Mouse (Mus musculus): ENCODE data around the gene Zfp579.
A peak's percentile ranks its signal among the peaks of the same experiment; 100 is the strongest.
"Not testable (repeated sequence)": the region's sequence is repeated elsewhere in the genome, so short reads cannot be mapped to it uniquely, and the experiment has no call there.

The Zfp579 gene

DNA sequence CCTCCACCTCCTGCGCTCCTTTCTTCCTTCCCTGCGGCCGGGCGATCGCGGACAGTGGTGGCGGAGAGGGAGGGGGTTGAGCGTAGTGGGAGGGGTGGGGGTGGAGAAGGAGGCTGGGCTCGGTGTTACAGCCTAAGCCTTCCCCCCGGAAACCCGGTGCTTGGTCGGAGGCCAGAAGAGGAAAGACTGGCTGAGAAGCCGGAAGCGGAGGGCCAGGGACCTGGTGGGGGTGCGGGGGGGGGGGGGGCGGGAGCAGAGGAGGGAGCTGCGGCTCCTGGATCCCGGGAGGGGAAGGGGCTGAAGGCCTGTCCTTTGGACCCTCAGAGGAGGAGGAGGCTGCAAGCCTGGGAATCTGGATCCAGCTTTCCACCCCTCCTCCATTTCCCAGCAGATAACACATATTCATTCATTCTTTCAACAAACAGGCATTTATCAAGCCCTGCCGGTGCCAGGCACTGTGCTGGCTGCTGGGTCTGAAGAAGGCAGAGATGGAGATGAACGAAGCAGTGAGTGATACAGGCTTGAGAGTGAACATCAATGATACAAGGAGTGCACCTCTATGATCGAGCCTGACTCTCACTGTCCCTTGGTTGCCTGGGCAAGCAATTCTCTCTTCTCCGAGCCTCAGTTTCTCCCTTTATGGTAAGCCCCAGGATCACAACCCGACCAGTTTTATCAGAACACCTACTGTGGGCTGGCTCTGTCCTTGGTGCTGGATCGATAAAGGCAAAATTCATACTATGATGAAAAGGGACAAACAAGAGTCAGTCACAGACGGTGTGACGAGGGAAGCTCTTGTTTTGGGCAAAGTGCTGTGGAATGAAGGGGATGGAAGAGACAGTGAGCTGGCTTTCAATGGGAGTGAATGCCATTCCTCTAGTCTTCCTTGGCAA, at the start of gene Zfp579:
Gene Zfp579, minus strand, starts transcription at position 156 of the 893 bp plus-strand sequence.
- DNase-seq (ENCODE audit: low read depth), result no peak

DNA sequence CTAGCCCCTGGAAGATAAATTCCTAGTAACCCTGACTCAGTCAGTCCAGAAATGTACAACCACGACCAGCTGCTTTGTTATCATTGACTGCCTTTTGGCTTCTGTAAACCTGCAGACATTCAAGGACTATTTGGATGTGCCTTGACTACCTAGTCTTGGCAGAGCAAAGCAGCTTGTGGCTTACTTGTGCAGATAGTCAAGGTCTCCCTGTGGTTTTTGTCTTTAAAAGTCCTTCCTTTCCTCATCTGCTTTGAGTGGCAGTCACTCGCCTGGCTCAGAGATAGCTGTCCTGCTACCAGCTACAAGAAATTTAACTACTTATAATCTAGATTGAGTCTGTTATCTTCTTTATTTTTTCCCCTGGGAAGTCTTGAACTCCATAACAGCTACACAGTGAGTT, 49.0 kb upstream of the Zfp579 start:
- DNase-seq (ENCODE audit: low read depth), result no peak

DNA sequence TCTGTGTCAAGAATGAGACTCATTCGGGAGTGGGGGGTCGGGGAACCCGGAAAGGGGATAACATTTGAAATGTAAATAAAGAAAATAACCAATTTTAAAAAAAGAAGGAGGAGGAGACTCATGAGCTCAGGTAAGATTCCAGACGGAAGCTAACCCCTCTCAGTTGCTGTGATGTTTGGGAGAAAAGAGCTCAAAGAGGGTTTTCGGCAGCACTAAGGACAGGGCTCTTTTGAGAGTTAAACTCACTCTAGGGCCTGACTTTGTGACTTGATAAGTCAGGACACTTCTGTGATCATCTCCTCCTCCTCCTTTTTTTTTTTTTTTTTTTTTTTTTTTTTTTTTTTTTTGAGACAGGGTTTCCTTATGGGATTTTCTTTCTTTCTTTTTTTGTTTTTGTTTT, 43.0 kb upstream of the Zfp579 start:
- DNase-seq (ENCODE audit: low read depth), result no peak

DNA sequence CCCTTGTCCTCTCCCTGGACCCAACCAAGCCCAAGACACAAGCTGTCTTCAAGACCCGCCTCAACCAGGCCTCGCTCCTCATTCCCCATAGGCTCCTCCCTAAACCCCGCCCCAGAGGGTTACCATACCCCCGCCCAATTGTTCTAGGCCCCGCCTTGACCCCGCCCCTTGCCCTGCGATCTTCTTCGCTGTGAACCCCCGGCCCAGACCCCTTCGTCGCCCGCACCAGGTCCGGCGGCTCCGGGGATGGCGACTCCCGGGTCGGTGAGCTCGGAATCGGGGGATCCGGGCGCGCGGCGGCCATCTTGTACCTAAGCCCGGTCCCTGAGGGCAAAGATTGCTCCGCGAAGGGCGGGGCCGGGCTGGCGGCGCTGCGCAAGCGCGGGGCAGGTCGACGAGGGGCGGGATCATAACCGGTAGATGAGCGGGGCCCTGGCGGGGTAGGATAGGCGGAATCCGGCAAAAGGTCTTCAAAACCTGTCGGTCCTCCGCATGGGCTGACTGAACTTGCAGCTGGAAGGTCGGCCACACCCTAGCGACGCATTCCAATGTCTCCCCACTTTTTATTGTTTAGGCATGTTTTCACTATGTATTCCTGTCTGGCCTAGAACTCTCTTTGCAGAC, 42.3 kb upstream of the Zfp579 start, which contains the start of gene Zfp784:
Gene Zfp784, minus strand, starts transcription at position 338 of the 624 bp plus-strand sequence.
- DNase-seq (ENCODE audit: low read depth), result peak; percentile 84

DNA sequence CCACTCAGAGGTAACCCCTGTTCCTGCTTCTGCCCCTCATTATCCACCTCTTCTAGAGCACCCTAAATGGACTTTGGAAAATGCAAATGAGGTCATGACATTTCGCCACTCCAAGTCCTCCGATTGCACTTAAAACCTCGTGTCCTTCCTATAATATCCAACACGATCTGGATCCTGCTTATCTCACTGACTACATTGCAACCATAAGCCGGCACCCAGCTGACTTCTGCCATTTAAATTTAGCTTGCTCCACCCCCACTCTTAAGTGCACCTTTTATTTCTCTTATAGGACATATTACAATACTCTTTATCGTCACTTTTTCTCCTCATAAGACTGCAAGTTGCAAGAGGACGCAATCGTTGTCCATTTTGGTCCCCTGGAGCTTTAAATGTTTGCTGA, 41.5 kb upstream of the Zfp579 start:
- DNase-seq (ENCODE audit: low read depth), result no peak

DNA sequence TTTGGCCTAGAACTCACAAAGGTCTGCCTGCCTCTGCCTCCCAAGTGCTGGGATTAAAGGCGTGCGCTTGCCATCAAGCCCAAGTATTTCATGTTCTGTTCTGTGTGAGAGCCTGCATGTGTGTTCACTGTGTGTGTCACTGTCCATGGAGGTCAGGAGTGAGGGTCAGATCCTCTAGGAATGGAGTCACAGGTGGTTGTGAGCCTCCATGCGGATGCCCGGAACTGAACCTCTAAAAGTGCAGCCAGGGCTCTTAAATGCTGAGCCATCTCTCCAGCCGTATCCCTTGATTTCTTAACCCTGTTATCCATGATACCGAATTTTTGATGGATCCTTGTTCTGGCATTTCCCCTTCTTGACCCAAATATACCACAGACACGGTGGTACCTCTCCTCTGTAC, 41.1 kb upstream of the Zfp579 start:
- no peak for DNase-seq (ENCODE audit: low read depth)

DNA sequence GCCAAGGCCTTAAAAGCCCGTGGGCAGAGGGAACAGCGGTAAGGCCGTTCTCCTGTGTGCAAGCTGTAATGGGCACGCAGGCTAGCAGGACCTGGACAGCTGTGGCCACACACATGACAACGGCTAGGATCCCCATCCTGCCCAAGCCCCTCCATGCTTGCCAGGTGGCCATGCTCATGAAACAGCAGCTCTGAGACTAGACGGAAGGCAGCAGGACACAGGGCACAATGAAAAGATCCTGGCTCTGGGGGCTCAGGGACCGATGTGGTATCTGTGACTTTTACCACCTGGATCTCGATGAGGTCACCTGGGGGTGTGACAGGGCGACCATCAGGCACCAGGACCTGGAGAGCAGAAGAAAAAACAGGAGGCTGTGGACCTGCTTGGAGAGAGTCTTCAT, 40.2 kb upstream of the Zfp579 start:
- no peak for DNase-seq (ENCODE audit: low read depth)

DNA sequence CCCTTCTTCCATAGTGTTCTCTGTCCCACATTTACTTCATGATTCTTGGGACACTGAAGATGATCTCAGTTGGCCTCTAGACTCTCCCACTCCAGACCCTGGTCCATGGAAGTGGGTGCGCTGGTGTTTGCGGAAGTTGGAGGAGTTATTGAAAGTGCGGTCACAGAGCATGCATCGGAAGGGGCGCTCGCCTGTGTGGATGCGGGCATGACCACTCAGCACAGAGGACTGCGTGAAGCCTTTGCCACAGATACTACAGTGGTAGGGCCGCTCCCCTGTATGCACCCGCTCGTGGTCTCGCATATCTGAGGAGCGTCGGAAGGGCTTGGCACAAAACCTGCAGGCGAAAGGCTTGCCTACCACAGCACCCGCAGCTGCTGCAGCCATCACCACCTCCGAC, 39.7 kb upstream of the Zfp579 start:
- no peak for DNase-seq (ENCODE audit: low read depth)

DNA sequence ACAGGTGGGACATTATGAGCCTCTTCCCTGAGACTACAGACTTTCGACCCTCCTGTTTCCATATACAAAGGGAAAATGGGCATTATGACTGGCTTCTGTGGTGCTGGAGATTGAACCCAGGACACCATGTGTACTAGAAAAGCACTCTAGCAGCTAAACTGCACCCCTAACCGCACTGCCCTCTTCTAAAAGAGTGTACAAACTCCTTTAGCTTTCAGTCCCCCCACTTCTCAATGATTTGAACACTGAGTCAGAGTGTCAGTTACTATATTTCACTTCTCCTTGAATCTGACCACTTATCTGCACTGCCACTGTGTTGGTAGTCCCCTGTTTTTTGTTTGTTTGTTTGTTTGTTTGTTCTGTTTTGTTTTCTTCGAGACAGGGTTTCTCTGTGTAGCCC, 37.9 kb upstream of the Zfp579 start, which contains the start of gene 4632433K11Rik:
Gene 4632433K11Rik, plus strand, starts transcription at position 301 of the 400 bp plus-strand sequence.
- DNase-seq (ENCODE audit: low read depth), result no peak

DNA sequence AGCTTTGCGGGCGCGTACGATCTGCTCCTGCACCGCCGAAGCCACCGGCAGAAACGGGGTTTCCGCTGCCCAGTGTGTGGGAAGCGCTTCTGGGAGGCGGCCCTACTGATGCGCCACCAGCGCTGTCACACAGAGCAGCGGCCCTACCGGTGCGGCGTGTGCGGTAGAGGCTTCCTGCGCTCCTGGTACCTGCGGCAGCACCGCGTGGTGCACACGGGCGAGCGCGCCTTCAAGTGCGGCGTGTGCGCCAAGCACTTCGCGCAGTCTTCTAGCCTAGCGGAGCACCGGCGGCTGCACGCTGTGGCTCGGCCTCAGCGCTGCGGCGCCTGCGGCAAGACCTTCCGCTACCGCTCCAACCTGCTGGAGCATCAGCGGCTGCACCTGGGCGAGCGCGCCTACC, 35.5 kb upstream of the Zfp579 start:
- DNase-seq (ENCODE audit: low read depth), result no peak

DNA sequence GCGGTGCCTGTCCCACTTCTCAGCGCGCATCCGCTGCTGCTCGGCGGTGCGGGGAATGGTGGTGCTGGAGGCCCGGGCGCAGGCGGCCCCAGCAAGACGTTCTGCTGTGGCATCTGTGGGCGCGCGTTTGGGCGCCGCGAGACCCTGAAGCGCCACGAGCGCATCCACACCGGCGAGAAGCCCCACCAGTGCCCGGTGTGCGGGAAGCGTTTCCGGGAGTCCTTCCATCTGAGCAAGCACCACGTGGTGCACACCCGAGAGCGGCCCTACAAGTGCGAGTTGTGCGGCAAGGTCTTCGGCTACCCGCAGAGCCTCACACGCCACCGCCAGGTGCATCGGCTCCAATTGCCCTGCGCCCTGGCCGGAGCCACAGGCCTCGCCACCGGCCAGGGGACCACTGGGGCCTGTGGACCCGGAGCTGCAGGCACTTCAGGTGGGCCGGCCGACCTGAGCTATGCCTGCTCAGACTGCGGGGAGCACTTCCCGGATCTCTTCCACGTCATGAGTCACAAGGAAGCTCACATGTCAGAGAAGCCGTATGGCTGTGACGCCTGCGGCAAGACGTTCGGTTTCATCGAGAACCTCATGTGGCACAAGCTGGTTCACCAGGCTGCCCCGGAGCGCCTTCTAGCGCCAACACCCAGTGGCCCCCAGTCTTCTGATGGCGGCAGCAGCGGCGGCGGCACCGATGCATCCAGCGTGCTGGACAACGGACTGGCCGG, 34.8 kb upstream of the Zfp579 start:
- no peak for DNase-seq (ENCODE audit: low read depth)

DNA sequence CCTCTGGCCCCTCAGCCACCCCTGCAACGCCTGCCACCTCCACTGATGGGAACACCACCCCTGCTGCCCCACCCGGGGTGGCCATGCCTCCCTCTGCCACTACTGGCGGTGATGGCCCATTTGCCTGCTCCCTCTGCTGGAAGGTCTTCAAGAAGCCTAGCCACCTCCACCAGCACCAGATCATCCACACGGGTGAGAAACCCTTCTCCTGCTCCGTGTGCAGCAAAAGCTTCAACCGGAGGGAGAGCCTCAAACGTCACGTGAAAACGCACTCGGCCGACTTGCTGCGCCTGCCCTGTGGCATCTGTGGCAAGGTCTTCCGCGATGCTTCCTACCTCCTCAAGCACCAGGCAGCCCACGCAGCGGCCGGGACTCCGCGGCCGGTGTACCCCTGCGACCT, 34.0 kb upstream of the Zfp579 start:
- DNase-seq (ENCODE audit: low read depth), result no peak

DNA sequence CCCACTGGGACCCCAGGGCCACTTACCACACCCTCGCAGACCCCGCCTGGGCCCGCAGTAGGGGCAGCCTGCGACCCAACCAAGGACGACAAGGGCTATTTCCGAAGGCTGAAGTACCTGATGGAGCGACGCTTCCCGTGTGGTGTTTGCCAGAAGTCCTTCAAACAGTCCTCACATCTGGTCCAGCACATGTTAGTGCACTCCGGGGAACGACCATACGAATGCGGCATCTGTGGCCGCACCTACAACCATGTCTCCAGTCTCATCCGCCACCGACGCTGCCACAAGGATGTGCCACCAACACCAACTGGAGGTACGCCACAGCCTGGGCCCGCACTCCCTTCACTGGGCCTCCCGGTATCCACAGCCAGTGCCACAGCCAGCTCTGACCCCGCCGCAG, 33.6 kb upstream of the Zfp579 start:
- no peak for DNase-seq (ENCODE audit: low read depth)

DNA sequence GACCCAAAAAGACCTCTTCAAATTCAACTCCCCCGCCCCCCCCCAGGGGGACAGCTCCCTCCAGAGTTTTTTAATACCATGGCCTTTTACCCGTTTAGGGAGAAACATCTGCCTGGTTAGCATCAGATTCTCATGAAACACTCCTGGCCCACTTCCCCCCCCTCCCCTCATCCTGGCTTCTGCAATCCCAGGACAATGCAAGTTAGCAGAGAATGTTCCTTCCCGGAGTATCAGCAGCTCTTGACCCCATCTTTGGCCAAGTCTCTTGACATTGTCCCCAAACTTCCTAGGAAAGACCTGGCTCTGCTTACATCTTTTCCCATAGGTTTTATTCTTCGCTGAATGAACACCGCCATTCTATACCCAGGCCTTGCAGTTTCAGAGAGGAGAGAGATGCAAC, 25.2 kb upstream of the Zfp579 start:
- no peak for DNase-seq (ENCODE audit: low read depth)

DNA sequence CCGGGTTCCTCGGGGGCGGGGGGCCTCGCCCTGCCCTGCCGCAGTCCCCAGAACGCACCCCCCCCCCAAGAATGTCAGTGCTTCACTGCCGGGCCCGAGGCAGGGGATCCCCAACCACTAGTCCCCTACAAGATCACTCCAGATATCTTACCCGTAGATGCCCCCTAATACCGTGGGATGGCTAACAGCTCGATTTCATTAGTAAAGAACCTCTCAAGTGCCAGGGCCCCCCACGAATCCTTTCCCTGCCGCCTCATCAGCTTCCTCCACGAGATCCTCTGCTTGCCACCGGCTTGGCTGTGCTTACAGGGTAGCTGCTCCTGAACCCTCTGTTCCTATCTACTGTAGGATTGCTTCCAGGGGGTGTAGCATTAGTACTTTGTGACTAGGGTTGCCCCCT, 24.7 kb upstream of the Zfp579 start:
- DNase-seq (ENCODE audit: low read depth), result no peak

DNA sequence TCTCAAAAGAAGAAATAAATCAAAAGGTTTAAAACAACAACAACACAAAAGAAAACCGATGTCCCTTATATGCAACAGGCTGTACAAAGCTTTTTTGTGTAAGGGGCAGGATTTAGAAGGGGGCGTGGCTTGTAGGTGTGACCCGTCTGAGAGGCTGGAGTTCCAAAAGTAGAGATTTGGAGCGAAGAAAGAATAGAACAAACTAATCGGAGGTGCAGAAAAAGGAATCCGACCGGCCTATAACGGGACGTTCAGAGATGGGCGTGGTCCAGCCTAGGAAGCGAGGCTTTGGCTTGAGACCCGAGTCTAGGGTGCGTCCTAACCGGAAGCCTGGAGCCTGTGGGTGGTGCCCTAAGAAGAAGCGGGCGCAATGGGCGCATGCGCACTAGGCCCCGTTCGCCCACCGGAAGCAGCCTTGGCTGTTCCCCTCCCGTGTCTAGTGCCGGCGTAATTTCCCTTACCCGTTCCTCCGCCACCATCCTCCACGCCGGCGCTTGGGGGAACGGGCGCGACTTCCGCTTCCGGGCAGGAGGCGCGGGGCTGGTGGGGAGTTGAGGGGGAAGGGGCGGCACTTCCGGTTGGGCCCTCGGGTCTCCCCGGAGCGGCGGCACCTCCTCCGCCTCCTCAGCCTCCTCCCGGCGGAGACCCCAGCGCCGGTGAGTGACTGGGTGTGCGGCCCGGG, 24.2 kb upstream of the Zfp579 start, which contains the start of the genes Zfp865 and Ccdc106:
Gene Zfp865, plus strand, starts transcription at position 377 of the 682 bp plus-strand sequence.
Gene Ccdc106, plus strand, starts transcription at position 554 of the 682 bp plus-strand sequence.
- DNase-seq (ENCODE audit: low read depth), result peak; percentile 97

DNA sequence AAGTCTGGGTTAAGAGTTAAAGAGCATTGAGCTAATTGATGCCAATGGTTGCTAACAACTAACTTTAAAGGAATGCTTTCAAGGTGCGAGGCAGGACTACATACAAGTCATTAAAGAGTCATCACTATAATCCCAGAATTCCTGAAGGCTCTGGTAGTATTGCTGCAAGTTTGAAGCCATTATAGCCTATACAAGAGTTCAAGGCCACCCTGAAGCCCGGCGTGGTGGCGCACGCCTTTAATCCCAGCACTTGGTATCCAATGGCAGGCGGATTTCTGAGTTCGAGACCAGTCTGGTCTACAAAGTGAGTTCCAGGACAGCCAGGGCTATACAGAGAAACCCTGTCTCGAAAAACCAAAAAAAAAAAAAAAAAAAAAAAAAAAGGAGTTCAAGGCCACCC, 23.6 kb upstream of the Zfp579 start:
- not testable (repeated sequence) for DNase-seq (ENCODE audit: low read depth)

DNA sequence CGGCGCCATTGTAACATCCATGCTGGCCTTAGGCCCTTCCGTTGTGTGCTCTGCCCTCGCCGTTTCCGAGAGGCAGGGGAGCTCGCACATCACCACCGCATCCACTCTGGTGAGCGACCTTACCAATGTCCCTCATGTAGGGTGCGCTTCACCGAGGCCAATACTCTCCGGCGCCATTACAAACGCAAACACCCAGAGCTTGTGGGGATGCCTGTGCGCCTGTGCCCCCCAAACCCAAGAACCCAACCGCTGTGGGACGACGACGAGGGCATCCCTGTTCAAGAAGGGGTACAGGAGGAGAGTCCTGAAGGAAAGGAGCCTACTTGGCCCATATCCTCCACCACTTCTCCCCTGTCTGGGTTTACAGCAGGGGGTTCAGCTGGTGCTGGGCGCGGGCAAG, 22.0 kb upstream of the Zfp579 start:
- no peak for DNase-seq (ENCODE audit: low read depth)

DNA sequence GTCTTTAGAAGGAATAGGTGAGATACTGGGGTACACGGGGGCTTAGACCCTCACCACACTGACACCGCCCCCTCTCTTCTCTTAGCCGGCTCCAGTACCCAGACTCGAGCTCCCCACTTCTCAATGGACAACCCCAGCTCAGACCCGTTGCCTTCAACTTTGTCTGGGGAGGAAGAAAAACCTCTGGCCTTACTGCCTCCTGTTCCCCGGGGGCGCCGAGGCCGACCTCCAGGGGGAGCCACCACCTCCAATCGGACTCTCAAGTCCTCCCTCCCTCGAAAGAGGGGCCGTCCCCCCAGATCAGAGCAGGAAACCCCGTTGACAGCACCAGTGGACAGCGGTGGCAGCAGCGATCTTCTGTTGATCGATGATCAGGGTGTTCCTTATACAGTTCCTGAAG, 21.4 kb upstream of the Zfp579 start:
- no peak for DNase-seq (ENCODE audit: low read depth)

DNA sequence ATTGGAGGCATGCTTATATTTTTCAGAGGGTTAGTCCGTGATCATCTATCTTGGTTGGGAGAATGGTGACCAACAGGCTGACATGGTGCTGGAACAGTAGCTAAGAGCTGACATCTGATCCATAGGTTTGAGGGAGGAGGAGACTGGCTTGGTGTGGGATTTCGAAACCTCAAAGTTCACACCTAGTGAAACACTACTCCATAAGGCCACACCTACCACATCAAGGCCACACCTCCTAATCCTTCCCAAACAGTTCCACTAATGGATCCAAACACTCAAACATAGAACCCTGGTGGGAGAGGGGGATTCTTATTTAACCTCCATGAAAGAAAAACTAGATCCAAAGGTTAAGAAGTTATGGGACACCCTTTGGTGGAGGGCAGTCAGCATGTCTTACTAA, 21.0 kb upstream of the Zfp579 start:
- no peak for DNase-seq (ENCODE audit: low read depth)

DNA sequence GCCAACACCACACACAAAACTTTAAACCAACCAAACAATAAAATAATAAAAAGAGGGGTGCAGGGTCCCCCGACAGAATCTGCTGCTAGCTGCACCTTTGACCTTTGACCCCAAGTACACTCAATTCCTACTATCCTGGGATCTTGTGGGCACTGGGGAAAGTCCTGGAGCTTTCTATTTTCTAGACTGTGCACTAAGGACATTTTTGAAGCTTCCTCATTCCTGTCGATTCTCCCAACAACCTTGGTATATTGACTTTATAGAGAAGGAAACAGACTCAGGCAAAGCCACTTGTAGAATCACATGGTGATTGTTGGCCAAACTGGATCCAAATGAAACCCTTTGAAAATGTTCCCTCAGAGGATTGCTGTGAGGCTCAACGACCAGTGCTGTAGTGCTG, 20.1 kb upstream of the Zfp579 start:
- no peak for DNase-seq (ENCODE audit: low read depth)

All from c-Kit-positive CD71-positive TER-119-negative erythroid progenitor cells, embryonic 14.5 days (primary cell).